Mouse (Mus musculus): ENCODE results near the gene Crtc2. TPM values are rescaled to one million over a fixed set of nuclear protein-coding genes. Genes with fewer than 3 reads are reported as not detected.
"Not testable (repeated sequence)": the region's sequence is repeated elsewhere in the genome, so short reads cannot be mapped to it uniquely, and the experiment has no call there.

Gene Crtc2
- polyA plus RNA-seq, 1 experiment = not detected

DNA sequence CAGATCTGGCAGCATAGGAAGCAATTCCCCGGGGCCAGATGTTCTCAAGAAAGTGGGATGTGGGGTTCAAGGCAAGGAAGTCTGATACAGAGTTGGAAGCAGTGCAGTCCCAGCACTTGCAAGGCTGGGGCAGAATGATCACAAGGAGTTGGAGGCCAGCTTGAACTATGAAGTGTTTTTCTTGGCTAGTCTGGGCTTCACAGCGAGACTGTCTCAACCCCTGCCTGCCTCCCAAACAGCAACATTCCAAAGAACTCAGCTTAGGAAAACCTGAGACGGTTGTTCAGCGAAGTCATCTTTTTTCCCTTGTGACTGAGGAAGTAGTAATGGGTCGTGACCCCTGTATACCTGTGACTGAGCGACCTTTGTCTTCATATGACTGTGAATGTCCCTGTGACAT lies 3.2 kb upstream of the Crtc2 start:
- Histone ChIP-seq H3K4me1 (ENCODE audit: control insufficient read depth, insufficient read depth, low read length) (peaks cover 7% of the 10 kb centered on the region), H3K27ac (ENCODE audit: insufficient read depth, low read depth, low read length) (no peak overlapping the region), H3K4me3 (ENCODE audit: insufficient read depth, low read depth, low read length) (no peak overlapping the region)
- TF ChIP-seq CTCF (IDR thresholded peaks at IDR 0.05; ENCODE audit: insufficient read depth, low read depth, low read length) (no peak), POLR2A (IDR thresholded peaks at IDR 0.05; ENCODE audit: insufficient read depth, low read depth, low read length) (no peak)
- 86% methylated on average over 6 of the region's 6 CpGs for WGBS

DNA sequence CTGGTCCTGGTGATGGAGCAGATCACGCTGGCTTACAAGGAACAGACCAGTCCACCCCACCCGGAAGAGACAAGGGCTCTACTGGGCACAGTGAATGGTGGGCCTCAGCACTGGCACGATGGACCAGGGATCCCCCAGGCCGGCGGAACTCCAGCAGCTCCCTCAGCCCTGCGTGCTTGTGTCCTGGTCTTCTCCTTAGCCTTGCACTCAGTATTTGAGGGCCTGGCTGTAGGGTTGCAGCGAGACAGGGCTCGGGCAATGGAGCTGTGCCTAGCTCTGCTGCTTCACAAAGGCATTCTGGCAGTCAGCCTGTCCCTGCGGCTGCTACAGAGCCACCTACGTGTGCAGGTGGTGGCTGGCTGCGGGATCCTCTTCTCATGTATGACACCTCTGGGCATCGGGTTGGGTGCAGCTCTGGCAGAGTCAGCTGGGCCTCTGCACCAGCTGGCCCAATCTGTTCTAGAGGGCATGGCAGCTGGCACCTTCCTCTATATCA lies 2.2 kb upstream of the Crtc2 start:
- 88% methylated on average over 11 of the region's 12 CpGs for WGBS
- H3K4me3 ChIP-seq (ENCODE audit: insufficient read depth, low read depth, low read length); H3K27ac ChIP-seq (ENCODE audit: insufficient read depth, low read depth, low read length): not testable (repeated sequence)
- H3K4me1 ChIP-seq (ENCODE audit: control insufficient read depth, insufficient read depth, low read length) = peaks cover 12% of the 10 kb centered on the region

DNA sequence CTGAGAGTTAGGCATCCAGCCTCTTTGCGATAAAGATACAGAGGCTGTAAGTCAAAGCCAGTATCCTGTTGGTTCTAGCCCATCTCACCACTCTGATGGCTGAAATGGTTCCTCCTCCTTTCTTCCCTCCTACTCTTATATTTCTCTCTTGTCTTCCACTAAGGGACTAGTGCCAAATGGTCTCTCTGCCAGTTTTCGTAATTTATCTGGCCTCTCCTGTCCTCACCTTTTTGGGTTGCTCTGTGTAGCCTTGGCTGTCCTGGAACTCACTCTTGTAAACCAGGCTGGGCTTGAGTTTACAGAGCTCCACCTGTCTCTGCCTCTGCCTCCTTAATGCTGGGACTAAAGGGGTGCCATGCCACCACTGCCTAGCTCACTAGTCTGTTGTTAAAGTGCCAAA lies 1.3 kb upstream of the Crtc2 start:
- WGBS = 85% methylated on average over 2 of the region's 2 CpGs
- not testable (repeated sequence) for H3K4me3 ChIP-seq (ENCODE audit: insufficient read depth, low read depth, low read length); H3K27ac ChIP-seq (ENCODE audit: insufficient read depth, low read depth, low read length)
- H3K4me1 ChIP-seq (ENCODE audit: control insufficient read depth, insufficient read depth, low read length) = peaks cover 12% of the 10 kb centered on the region

- not testable (repeated sequence) for H3K4me3 ChIP-seq (ENCODE audit: insufficient read depth, low read depth, low read length); H3K27ac ChIP-seq (ENCODE audit: insufficient read depth, low read depth, low read length)
- WGBS = 65% methylated on average over 1 of the region's 1 CpGs
- peaks cover 12% of the 10 kb centered on the region for H3K4me1 ChIP-seq (ENCODE audit: control insufficient read depth, insufficient read depth, low read length)
These were observed 789 bp upstream of the Crtc2 start for GRCm38 (mm10) chr3:90253174-90253573.

DNA sequence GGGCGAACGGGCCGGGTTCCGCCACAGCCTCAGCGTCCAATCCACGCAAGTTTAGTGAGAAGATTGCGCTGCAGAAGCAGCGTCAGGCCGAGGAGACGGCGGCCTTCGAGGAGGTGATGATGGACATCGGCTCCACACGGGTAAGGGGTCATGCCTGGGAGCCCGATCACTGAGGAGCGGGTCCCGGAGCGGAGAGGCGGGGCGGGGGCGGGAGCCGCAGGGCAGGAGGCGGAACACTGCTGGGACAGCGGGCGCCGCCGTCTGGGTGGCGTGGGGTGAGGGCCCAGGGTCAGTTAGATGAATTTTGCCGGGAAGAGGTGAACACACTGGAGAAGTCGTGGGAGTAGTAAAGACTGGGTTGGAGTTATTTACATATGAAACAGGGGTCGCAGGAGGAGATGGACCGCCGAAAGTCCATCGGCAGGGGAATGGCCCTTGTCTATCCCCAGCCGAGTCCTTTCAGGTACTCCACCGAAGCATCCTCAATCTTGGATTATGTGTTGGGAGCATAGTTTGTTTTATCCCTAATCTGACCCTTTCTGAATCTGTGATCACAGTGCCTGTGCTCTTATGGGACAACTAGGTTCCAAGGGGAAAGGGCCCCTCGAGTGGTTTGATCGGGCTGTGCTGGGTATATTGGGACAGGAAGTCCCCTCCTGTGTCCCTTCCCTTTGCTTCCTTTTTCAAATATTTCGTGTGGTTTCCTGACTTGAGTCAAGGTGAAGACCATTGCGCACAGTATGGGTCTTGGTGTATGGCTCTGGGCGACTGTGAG lies 643 bp downstream of the Crtc2 start:
- H3K4me3 ChIP-seq (ENCODE audit: insufficient read depth, low read depth, low read length) = peak overlapping the region; percentile 93
- no peak; the same call in 1 of the 2 replicates for TF ChIP-seq CTCF (IDR thresholded peaks at IDR 0.05; ENCODE audit: insufficient read depth, low read depth, low read length)
- H3K4me1 ChIP-seq (ENCODE audit: control insufficient read depth, insufficient read depth, low read length) = peaks cover 6% of the 10 kb centered on the region
- WGBS = 1% methylated on average over 41 of the region's 41 CpGs
- H3K27ac ChIP-seq (ENCODE audit: insufficient read depth, low read depth, low read length) = peak overlapping the region; percentile 70; the same call in 1 of the 2 replicates

GRCm38 (mm10) chr3:90255194-90255565 lies 1.2 kb downstream of the Crtc2 start:
- WGBS = 3% methylated on average over 2 of the region's 2 CpGs
- Histone ChIP-seq H3K4me3 (ENCODE audit: insufficient read depth, low read depth, low read length) (peak overlapping the region; percentile 93), H3K27ac (ENCODE audit: insufficient read depth, low read depth, low read length) (no peak overlapping the region), H3K4me1 (ENCODE audit: control insufficient read depth, insufficient read depth, low read length) (peaks cover 6% of the 10 kb centered on the region)
- TF ChIP-seq CTCF (IDR thresholded peaks at IDR 0.05; ENCODE audit: insufficient read depth, low read depth, low read length) (no peak), POLR2A (IDR thresholded peaks at IDR 0.05; ENCODE audit: insufficient read depth, low read depth, low read length) (no peak)

DNA sequence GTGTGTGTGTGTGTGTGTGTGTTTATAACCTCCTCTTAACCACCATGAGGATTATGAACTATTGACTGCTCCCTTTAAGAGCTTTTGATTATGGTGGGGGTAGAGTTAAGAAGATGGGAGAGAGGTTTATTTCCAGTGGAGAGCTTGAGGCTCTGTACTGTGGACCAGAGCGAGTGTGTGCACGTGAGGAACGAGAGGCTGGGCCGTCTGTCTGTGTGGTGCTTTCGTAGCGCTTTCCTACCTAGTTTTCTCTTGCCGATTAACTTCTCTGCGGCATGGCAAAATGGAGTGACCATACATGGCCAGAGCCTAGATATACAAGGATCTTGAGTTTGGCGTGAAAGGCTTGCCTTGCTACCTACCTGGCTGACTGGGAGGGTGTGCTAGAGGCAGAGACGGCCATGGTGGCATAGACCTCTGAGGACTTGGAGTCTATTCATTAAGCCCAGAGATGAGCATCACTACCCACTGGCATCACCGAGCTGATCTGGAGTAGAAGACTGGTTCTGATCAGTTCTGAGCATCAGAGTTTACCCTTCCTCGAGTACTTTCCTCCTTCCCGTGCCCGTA lies 1.9 kb downstream of the Crtc2 start:
- Histone ChIP-seq H3K4me1 (ENCODE audit: control insufficient read depth, insufficient read depth, low read length) (peaks cover 6% of the 10 kb centered on the region), H3K4me3 (ENCODE audit: insufficient read depth, low read depth, low read length) (no peak overlapping the region)

GRCm38 (mm10) chr3:90256731-90257530 lies 3.0 kb downstream of the Crtc2 start:
- Histone ChIP-seq H3K4me1 (ENCODE audit: control insufficient read depth, insufficient read depth, low read length) (peaks cover 6% of the 10 kb centered on the region), H3K4me3 (ENCODE audit: insufficient read depth, low read depth, low read length) (no peak overlapping the region), H3K27ac (ENCODE audit: insufficient read depth, low read depth, low read length) (no peak overlapping the region)
- no peak for TF ChIP-seq CTCF (IDR thresholded peaks at IDR 0.05; ENCODE audit: insufficient read depth, low read depth, low read length)
- TF ChIP-seq POLR2A (IDR thresholded peaks at IDR 0.05; ENCODE audit: insufficient read depth, low read depth, low read length) = no peak
- WGBS = 86% methylated on average over 19 of the region's 19 CpGs

More for the DNA sequence above, 1.9 kb downstream of the Crtc2 start:
- no peak overlapping the region for H3K27ac ChIP-seq (ENCODE audit: insufficient read depth, low read depth, low read length)
- WGBS = 90% methylated on average over 14 of the region's 14 CpGs
- no peak for TF ChIP-seq POLR2A (IDR thresholded peaks at IDR 0.05; ENCODE audit: insufficient read depth, low read depth, low read length)
- TF ChIP-seq CTCF (IDR thresholded peaks at IDR 0.05; ENCODE audit: insufficient read depth, low read depth, low read length) = no peak

DNA sequence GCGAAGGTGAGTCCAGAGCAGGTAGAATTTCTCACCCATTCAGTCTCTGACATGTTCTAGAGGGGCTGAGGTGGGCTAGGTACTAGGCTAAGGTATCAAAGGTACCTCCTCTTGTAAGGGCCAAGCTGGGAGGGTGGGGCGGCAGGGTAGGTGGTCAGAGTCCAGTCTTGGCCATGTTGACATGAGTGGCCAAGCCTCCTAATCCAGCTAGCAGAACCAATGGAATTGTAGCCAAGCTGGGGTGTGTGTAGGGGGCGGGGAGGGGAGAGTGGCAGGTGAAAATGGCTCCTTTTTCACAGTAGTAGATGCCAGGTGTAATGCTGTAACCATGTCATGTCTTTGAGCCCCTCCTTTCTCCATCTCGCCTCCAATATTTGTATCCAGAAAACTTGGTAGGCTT lies 4.6 kb downstream of the Crtc2 start:
- H3K4me1 ChIP-seq (ENCODE audit: control insufficient read depth, insufficient read depth, low read length) = peaks cover 6% of the 10 kb centered on the region
- no peak overlapping the region for H3K27ac ChIP-seq (ENCODE audit: insufficient read depth, low read depth, low read length)
- H3K4me3 ChIP-seq (ENCODE audit: insufficient read depth, low read depth, low read length) = no peak overlapping the region
- WGBS = 93% methylated on average over 4 of the region's 4 CpGs
- TF ChIP-seq POLR2A (IDR thresholded peaks at IDR 0.05; ENCODE audit: insufficient read depth, low read depth, low read length) (no peak), CTCF (IDR thresholded peaks at IDR 0.05; ENCODE audit: insufficient read depth, low read depth, low read length) (no peak)
